Mouse (Mus musculus) liver, embryonic 14.5 days (tissue): Measurements from ENCODE around the gene Bicd2.

Source experiments
- CTCF ChIP-seq: IDR thresholded peaks from 2 replicates; pipeline ENCODE4 v1.5.1; 2016; ENCODE audit warnings: antibody characterized with exemption, low read depth, control low read depth
- EP300 ChIP-seq: IDR thresholded peaks from 2 replicates; pipeline ENCODE4 v1.6.1; 2016; ENCODE audit warnings: antibody characterized with exemption, low read depth

GRCm38 (mm10) chr13:49371428-49371899 lies 30.1 kb downstream of the Bicd2 start:
- TF ChIP-seq CTCF = no peak
- no peak for TF ChIP-seq EP300
